Mouse (Mus musculus): ENCODE measurements around the gene Trak2. TPM values are rescaled to one million over a fixed set of nuclear protein-coding genes. Genes with fewer than 3 reads are reported as not detected.

Gene Trak2
- polyA plus RNA-seq, 1 experiment from 2014 or later, result 19.4 TPM

- Histone ChIP-seq H3K4me2 (replicated peaks) (no peak overlapping the region), H3K9me3 (replicated peaks) (no peaks in the 10 kb centered on the region), H3K4me1 (peaks cover 2% of the 10 kb centered on the region; the same call in 1 of the 2 replicates), H3K27ac (no peak overlapping the region), H3K4me3 (no peak overlapping the region), H3K9ac (no peak overlapping the region), H3K36me3 (no peaks in the 10 kb centered on the region), H3K27me3 (no peaks in the 10 kb centered on the region)
- WGBS, result 70% methylated on average over 4 of the region's 4 CpGs
- no peak for ATAC-seq (ENCODE audit: low FRiP score)
Measured at GRCm38 (mm10) chr1:58951841-58952240, 21.4 kb downstream of the Trak2 start.

- Histone ChIP-seq H3K27me3 (no peaks in the 10 kb centered on the region), H3K4me2 (replicated peaks) (no peak overlapping the region), H3K9me3 (replicated peaks) (no peaks in the 10 kb centered on the region), H3K9ac (no peak overlapping the region), H3K4me1 (peaks cover 2% of the 10 kb centered on the region; the same call in 1 of the 2 replicates), H3K4me3 (no peak overlapping the region), H3K36me3 (peaks cover 2% of the 10 kb centered on the region; the same call in 1 of the 2 replicates), H3K27ac (no peak overlapping the region)
- 49% methylated on average over 8 of the region's 8 CpGs for WGBS
- ATAC-seq (ENCODE audit: low FRiP score), result no peak
Measured at GRCm38 (mm10) chr1:58950899-58951648, 22.2 kb downstream of the Trak2 start.

- H3K4me2 ChIP-seq (replicated peaks), result no peak overlapping the region
- no peak overlapping the region for H3K9ac ChIP-seq
- H3K27ac ChIP-seq, result no peak overlapping the region
- no peaks in the 10 kb centered on the region for H3K9me3 ChIP-seq (replicated peaks)
- H3K27me3 ChIP-seq, result no peaks in the 10 kb centered on the region
- H3K36me3 ChIP-seq, result peaks cover 16% of the 10 kb centered on the region
- WGBS, result 90% methylated on average over 6 of the region's 6 CpGs
- no peak for ATAC-seq (ENCODE audit: low FRiP score)
- H3K4me1 ChIP-seq, result peaks cover 2% of the 10 kb centered on the region; the same call in 1 of the 2 replicates
- H3K4me3 ChIP-seq, result no peak overlapping the region
Measured at GRCm38 (mm10) chr1:58949561-58950106, 23.6 kb downstream of the Trak2 start.

DNA sequence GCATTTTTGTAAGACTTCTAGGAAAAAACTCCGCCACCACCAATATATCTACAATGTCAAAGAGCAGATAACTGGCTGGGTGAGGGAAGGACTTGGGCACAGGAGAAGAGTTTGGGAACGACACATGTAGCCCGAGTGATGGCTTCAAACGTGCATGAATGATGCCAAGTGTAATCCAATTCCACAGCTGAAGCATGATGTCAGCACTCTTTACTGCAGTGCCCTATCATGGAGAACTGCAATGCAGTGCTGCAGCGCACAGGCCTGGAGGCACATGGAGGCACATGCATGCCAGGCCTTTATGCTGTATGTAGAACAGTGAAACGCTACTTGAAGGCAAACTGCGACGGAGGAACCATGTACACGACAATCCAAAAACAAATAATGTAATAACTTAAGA is 26.5 kb downstream of the Trak2 start:
- H3K27me3 ChIP-seq, result no peaks in the 10 kb centered on the region
- H3K4me3 ChIP-seq, result no peak overlapping the region
- H3K36me3 ChIP-seq, result peaks cover 17% of the 10 kb centered on the region
- H3K4me2 ChIP-seq (replicated peaks), result no peak overlapping the region
- 96% methylated on average over 9 of the region's 9 CpGs for WGBS
- 0 out of 2 replicates have a peak, but pooled peaks cover 2% of the 10 kb centered on the region for H3K4me1 ChIP-seq
- ATAC-seq (ENCODE audit: low FRiP score), result no peak
- H3K9me3 ChIP-seq (replicated peaks), result no peaks in the 10 kb centered on the region
- H3K27ac ChIP-seq, result no peak overlapping the region
- no peak overlapping the region for H3K9ac ChIP-seq

- H3K4me3 ChIP-seq, result no peak overlapping the region
Measured at GRCm38 (mm10) chr1:58945960-58946670, 27.1 kb downstream of the Trak2 start.

GRCm38 (mm10) chr1:58945523-58945922 is 27.7 kb downstream of the Trak2 start:
- H3K36me3 ChIP-seq, result peaks cover 17% of the 10 kb centered on the region
- H3K27ac ChIP-seq, result no peak overlapping the region
- no peak overlapping the region for H3K4me3 ChIP-seq
- no peaks in the 10 kb centered on the region for H3K4me1 ChIP-seq
- WGBS, result 97% methylated on average over 2 of the region's 2 CpGs
- H3K4me2 ChIP-seq (replicated peaks), result no peak overlapping the region
- no peaks in the 10 kb centered on the region for H3K9me3 ChIP-seq (replicated peaks)
- H3K27me3 ChIP-seq, result no peaks in the 10 kb centered on the region
- no peak for ATAC-seq (ENCODE audit: low FRiP score)
- no peak overlapping the region for H3K9ac ChIP-seq

More at GRCm38 (mm10) chr1:58945960-58946670, 27.1 kb downstream of the Trak2 start:
- Histone ChIP-seq H3K27me3 (no peaks in the 10 kb centered on the region), H3K9me3 (replicated peaks) (no peaks in the 10 kb centered on the region), H3K27ac (no peak overlapping the region), H3K4me2 (replicated peaks) (no peak overlapping the region), H3K9ac (no peak overlapping the region), H3K36me3 (peaks cover 17% of the 10 kb centered on the region), H3K4me1 (no peaks in the 10 kb centered on the region)
- no peak for ATAC-seq (ENCODE audit: low FRiP score)
- WGBS, result 93% methylated on average over 7 of the region's 7 CpGs

DNA sequence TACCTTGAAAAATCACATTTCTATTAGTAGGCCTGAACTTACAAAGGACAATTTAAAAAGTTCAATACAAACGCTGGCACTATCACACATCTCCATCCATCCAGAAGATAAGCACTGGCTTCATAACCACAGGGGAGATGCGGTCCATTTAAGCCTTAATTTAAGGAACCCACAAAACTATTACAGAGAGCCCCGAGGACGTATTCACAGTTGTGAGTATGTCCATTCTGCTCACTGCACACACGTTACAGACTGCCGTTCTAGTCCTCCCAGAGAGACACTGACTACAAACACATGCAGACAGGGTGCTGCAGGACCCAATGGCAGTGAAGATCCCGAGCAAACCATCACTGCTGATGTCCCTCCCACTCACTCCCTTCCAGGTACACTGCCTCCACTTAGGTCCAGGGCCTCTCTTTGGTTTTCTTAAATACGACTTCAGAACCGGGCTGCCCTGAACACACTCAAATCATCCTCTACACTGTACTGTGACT is 35.6 kb downstream of the Trak2 start:
- no peak overlapping the region for H3K4me2 ChIP-seq (replicated peaks)
- H3K4me1 ChIP-seq, result no peaks in the 10 kb centered on the region
- peaks cover 14% of the 10 kb centered on the region for H3K36me3 ChIP-seq
- no peak overlapping the region for H3K27ac ChIP-seq
- no peaks in the 10 kb centered on the region for H3K27me3 ChIP-seq
- no peak overlapping the region for H3K4me3 ChIP-seq
- ATAC-seq (ENCODE audit: low FRiP score), result no peak
- 97% methylated on average over 9 of the region's 9 CpGs for WGBS
- no peaks in the 10 kb centered on the region for H3K9me3 ChIP-seq (replicated peaks)
- H3K9ac ChIP-seq, result no peak overlapping the region

- Histone ChIP-seq H3K36me3 (peaks cover 14% of the 10 kb centered on the region), H3K9ac (no peak overlapping the region), H3K4me2 (replicated peaks) (no peak overlapping the region), H3K27ac (no peak overlapping the region), H3K4me1 (no peaks in the 10 kb centered on the region), H3K4me3 (no peak overlapping the region), H3K9me3 (replicated peaks) (no peaks in the 10 kb centered on the region), H3K27me3 (no peaks in the 10 kb centered on the region)
- 96% methylated on average over 10 of the region's 10 CpGs for WGBS
- no peak for ATAC-seq (ENCODE audit: low FRiP score)
Measured at GRCm38 (mm10) chr1:58936746-58937605, 36.3 kb downstream of the Trak2 start.

DNA sequence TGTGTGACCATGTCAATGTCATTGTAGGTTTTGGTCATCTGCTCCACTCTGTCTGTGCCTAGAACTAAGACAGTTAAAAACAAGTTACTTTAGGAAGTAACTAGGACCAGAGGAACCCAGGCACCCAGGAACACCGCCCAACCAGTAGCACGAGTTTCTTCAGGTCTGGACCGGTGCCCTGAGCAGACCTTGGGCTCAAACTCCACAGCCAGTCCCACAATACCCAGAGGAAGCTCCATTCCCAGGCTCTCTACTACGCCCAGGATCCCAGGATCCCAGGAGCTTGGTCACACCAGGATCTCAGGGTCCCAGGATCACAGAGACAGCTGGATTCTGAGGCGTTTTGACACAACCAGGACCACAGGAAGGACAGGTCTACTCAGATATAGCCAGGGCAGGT is 46.6 kb downstream of the Trak2 start:
- WGBS, result 94% methylated on average over 5 of the region's 5 CpGs
- Histone ChIP-seq H3K27me3 (no peaks in the 10 kb centered on the region), H3K9me3 (replicated peaks) (no peaks in the 10 kb centered on the region), H3K4me3 (no peak overlapping the region), H3K36me3 (peaks cover 20% of the 10 kb centered on the region), H3K9ac (no peak overlapping the region), H3K4me1 (no peaks in the 10 kb centered on the region), H3K4me2 (replicated peaks) (no peak overlapping the region), H3K27ac (no peak overlapping the region)
- no peak for ATAC-seq (ENCODE audit: low FRiP score)

GRCm38 (mm10) chr1:58917566-58917965 is 55.7 kb downstream of the Trak2 start:
- Histone ChIP-seq H3K4me2 (replicated peaks) (no peak overlapping the region), H3K9me3 (replicated peaks) (no peaks in the 10 kb centered on the region), H3K36me3 (peaks cover 65% of the 10 kb centered on the region), H3K4me1 (no peaks in the 10 kb centered on the region), H3K27ac (no peak overlapping the region), H3K9ac (no peak overlapping the region), H3K27me3 (no peaks in the 10 kb centered on the region), H3K4me3 (no peak overlapping the region)
- ATAC-seq (ENCODE audit: low FRiP score), result no peak
- 85% methylated on average over 6 of the region's 6 CpGs for WGBS

DNA sequence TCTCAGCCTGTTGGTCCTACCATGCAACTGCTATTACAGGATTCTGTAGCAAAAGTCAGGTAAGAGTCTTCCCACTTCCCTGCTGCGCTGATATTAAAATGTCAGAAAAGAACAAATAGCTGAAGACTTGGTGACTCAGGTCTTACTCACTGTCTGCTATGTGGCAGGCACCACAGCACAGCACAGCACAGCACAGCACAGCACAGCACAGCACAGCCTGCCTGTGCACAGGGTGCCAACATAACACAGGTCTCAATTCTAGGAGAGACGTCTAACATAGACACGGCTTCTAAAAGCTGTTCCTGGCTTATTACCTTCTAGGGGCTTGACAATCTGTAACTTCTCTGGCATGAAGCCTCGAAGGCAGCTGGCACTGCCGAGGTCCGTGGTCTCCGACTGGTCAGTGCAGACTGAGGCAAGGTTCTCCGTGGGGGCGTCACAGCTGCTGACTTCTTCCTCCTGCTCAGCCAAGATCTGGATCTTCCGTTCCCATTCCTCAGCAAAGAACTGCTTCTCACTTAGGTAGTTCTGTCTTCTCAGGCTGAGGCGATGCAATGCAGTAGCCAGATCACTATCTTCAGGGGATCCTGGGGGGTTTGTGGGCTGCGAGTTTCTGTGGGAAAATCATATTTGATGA is 63.5 kb downstream of the Trak2 start:
- H3K9ac ChIP-seq, result no peak overlapping the region
- no peaks in the 10 kb centered on the region for H3K4me1 ChIP-seq
- no peaks in the 10 kb centered on the region for H3K9me3 ChIP-seq (replicated peaks)
- ATAC-seq (ENCODE audit: low FRiP score), result no peak
- H3K4me3 ChIP-seq, result no peak overlapping the region
- 94% methylated on average over 12 of the region's 12 CpGs for WGBS
- H3K27me3 ChIP-seq, result no peaks in the 10 kb centered on the region
- H3K27ac ChIP-seq, result no peak overlapping the region
- no peak overlapping the region for H3K4me2 ChIP-seq (replicated peaks)
- peaks cover 78% of the 10 kb centered on the region for H3K36me3 ChIP-seq
